Mouse (Mus musculus): ENCODE data around the gene F11r.

GRCm38 (mm10) chr1:171438014-171438670 lies 807 bp downstream of the F11r start:
- no peak for TF ChIP-seq POLR2A (IDR thresholded peaks at IDR 0.05; ENCODE audit: insufficient read depth, low read depth, low read length)
- TF ChIP-seq CTCF (IDR thresholded peaks at IDR 0.05): no peak
- TF ChIP-seq EP300 (IDR thresholded peaks at IDR 0.05; ENCODE audit: insufficient read depth, low read depth, low read length): 0 out of 2 replicates have a peak, but pooled peaks have one; percentile 20

Data from heart, adult 2 months (tissue).